Mouse (Mus musculus) naive thymus-derived CD4-positive, alpha-beta T cell, adult 2 months (primary cell): Measurements from ENCODE around the gene Gm21972.

Source experiments
- DNase-seq: peaks from one replicate; pipeline ENCODE4 v3.0.0-alpha.2; 2011; ENCODE audit warnings: low read depth

Gene Gm21972

DNA sequence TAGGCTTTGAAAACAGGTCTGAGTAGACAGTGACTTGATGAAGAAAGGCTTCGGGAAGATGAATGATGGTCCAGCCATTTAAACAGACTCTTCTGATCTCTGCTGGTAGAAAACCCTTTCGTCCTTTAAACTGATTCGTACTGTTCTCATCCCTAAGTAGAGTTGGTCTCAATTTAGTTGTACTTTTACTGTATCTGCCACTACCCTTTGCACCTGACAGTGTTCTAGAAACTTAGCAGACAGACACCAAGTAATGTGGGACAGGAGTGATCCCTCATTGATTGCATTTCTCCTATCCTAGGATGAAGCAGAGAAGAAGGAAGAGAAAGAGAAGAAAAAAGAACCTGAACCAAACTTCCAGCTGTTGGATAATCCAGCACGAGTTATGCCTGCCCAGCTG is at the start of gene Gm21972:
Gene Gm21972 (plus strand): TSS at position 301 of the 400 bp plus-strand sequence.
- DNase-seq, result no peak

DNA sequence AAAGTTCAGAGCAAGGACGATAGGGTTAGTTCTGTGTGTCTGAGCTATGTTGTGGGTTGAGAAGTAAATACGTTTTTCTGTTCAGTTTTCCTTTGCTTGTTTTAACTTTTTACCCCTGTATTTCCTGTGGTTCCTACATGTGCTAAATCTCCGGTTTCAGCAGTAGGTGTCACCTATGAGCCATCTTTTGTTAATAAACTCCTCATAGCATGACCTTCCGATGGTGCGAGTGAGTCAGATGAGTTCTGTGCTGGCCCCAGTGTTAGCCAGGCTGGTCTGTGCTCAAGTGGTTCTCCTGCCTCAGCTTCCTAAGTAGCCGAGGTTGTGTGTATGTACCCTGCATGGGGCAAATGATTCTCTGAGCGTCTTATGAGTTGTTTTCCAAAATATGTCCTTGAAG is 39.0 kb upstream of the Gm21972 start:
- no peak for DNase-seq

- no peak for DNase-seq
Measured at GRCm38 (mm10) chr1:86105054-86105453, 28.4 kb upstream of the Gm21972 start.

- DNase-seq, result no peak
Measured at GRCm38 (mm10) chr1:86111779-86112178, 21.7 kb upstream of the Gm21972 start, which contains the start of gene Htr2b. TSS of gene Htr2b (minus strand) at chr1:86111970.

DNA sequence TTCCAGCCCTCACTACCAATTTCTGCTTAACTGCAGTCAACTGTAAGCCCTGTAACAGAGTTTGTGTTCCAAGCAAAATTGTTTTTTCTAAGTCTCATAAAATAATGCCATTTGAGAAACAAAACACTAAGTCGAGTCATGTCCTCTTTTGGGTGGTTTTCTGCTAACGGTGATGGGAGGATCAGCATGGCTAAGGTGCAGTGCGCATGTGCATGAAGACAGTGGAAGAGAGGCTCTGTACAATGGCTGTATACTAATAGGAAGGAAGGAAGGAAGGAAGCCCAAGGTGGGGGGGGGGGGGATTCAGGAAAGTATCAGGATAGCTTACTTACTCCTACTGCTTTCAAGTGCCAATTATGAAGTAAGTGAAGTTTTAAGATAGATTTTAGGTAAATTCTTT is 19.3 kb upstream of the Gm21972 start:
- no peak for DNase-seq

- no peak for DNase-seq
Measured at GRCm38 (mm10) chr1:86119549-86119948, 13.9 kb upstream of the Gm21972 start.

GRCm38 (mm10) chr1:86126036-86126435 is 7.4 kb upstream of the Gm21972 start:
- no peak for DNase-seq

DNA sequence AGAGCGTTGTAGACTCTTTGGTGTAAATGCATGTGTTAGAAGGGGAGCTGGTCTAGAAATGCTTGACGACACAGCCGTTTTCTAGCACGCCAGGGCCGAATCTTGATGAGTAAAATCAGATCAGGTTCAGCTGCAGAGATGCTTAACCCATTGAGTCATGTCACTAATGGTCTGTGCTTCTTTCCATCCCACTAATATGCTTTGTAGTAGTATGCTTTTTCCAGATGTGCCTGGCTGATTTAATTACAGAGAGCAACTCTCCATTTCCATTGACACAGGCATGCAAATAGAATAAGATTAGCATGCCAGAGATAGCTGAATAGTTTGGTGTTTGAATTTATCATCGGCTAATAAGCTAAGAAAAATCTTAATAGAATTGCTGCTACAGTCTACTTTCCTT is 1.9 kb downstream of the Gm21972 start:
- DNase-seq, result no peak

- no peak for DNase-seq
Measured at GRCm38 (mm10) chr1:86141081-86141480, 7.6 kb downstream of the Gm21972 start.

DNA sequence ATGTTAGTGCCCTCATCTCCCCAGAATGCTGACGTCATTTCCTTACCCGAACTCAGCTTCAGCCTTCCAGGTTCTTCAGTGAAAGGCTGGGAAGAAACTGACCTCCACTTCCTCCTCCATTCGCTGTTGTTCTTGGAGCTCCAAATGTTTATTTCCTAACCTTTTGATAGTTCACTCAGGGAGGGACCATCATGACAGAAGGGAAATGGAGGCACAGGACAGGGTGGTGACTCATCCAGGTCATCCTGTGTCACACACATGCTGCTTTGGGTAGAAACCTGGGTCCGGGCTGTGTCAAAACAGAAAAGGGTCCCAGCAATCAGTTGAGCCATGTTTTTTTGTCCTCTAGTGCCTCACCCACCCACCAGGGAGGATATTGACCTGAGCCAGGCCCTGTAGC is 9.7 kb downstream of the Gm21972 start:
- DNase-seq, result no peak

DNA sequence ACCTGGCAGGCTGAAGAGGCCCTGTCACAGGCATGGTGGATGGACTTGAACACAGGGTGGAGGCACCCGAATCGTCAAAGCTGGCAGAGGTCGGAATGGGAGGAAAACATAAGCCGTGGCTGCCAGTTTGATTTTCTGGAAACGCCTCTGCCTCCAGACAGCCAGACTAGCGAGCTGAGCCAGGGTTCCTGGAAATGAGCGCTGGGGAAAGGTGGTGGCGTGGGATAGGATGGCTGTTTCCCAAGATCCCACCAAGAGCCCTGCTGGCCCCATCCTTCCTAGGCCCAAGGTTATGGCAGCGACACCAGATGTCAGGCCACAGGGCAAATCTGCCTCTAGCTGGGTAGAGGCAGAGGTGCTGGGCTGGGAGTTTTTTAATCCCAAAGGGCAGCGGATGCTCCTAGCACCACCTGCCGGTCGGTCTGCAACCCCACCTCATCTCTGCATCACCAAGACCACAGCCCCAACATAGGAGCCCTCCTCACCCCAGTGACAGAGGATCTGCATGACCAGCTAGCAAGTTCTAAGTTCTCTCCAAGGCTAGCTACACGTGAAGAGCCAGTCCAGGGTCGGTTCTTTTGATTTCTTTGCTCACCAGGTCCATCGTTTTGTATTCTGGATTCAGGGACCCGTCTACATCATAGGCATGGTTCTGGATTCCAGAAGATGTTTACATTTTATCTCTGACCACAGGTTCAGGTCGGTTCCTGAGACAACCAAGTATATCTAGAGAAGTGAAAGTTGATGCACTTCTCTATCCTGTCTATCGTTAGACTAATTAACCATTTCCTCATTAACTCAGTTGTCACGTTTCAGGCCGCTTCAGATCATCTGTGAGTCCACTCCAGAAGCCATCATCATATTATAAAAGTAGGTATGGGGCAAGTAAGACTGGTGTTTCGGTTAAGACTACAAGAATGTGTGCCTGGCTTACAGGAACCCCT is 10.8 kb downstream of the Gm21972 start:
- DNase-seq, result no peak

GRCm38 (mm10) chr1:86146293-86146692 is 12.9 kb downstream of the Gm21972 start:
- DNase-seq, result no peak

GRCm38 (mm10) chr1:86147557-86147956 is 14.1 kb downstream of the Gm21972 start:
- DNase-seq, result no peak

- DNase-seq, result no peak
Measured at GRCm38 (mm10) chr1:86148161-86148560, 14.7 kb downstream of the Gm21972 start.

DNA sequence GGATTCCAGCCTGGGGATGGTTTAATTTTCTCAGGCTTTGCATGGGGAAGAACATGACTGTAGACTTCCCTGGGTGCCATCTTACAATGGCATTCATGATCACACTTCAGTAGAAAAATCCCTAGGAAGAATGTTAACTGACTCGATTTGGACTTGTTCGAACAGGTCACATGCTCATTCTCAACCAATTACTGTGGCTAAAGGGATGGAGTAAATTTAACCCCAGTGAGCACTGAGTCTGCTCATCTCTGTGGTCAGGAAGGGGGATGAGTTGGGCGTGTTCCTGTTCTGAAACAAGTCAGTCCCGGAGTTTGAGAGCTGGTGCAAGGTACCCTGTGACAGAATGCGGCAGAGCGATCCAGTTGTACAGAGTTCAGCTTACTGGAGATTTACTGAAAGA is 17.5 kb downstream of the Gm21972 start:
- DNase-seq, result no peak

GRCm38 (mm10) chr1:86151376-86151775 is 17.9 kb downstream of the Gm21972 start:
- no peak for DNase-seq

DNA sequence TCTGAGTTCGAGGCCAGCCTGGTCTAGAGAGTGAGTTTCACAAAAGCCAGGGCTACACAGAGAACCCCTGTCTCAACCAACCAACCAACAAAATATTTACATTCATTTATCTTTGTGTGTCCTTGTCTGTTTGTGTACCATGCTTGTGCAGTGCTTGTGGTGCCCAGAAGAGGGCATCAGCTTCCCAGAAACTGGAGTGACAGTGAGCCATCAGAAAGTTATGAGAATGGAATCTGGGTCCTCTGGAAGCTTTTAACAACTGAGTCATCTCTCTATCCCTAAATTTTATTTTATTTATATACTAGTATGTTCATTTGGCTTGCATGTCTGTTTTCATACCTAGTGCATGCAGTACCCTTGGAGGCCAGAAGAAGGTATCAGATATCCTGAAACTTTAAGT is 19.2 kb downstream of the Gm21972 start:
- peak; percentile 21 for DNase-seq

GRCm38 (mm10) chr1:86154133-86154823 is 20.8 kb downstream of the Gm21972 start, which contains the start of gene Armc9:
TSS of gene Armc9 (plus strand) at chr1:86154780.
- DNase-seq, result peak; percentile 96

GRCm38 (mm10) chr1:86154824-86155164 is 21.4 kb downstream of the Gm21972 start:
- no peak for DNase-seq

GRCm38 (mm10) chr1:86156075-86156474 is 22.6 kb downstream of the Gm21972 start:
- no peak for DNase-seq

- DNase-seq, result no peak
Measured at GRCm38 (mm10) chr1:86156595-86156994, 23.2 kb downstream of the Gm21972 start.

- DNase-seq, result no peak
Measured at GRCm38 (mm10) chr1:86160059-86160458, 26.6 kb downstream of the Gm21972 start.

GRCm38 (mm10) chr1:86160479-86160878 is 27.0 kb downstream of the Gm21972 start:
- no peak for DNase-seq
